Mouse (Mus musculus): ENCODE data around the gene Lats2. TPM values are rescaled to one million over a fixed set of nuclear protein-coding genes. Genes with fewer than 3 reads are reported as not detected.

The Lats2 gene
- polyA plus RNA-seq, 1 experiment = 14.0 TPM

DNA sequence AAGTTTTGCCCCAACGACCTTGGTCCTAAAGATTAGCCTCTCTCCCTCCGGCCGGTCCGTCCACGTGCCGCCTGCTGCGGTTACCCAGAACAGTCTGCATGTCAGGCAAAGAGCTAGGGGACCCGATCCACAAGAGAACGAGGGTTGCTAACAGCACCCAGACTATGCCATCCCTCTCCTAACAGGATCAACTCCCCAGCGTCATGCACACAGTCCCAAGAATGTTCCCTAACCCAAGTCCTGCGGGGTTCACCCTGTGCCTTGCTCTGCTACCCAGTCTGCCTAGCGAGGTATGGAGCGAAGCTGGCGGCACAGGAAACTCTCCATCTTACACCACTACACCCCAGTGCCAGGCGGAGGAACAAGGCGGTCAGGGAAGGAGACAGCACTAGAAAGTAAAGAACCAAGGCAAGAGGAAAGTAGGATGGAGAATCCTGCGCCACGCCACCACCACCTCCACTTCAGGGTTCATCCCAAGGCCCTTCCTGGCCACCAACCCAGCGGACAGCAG is 93.8 kb downstream of the Lats2 start:
- DNase-seq (ENCODE audit: low read depth) = no peak
- no peak for TF ChIP-seq POLR2A (IDR thresholded peaks at IDR 0.05; ENCODE audit: borderline replicate concordance, extremely low read depth, insufficient read depth, insufficient read length, poor library complexity, severe bottlenecking)
- no peak for TF ChIP-seq CTCF (IDR thresholded peaks at IDR 0.05; ENCODE audit: borderline replicate concordance, extremely low read depth, insufficient read depth, insufficient read length)

DNA sequence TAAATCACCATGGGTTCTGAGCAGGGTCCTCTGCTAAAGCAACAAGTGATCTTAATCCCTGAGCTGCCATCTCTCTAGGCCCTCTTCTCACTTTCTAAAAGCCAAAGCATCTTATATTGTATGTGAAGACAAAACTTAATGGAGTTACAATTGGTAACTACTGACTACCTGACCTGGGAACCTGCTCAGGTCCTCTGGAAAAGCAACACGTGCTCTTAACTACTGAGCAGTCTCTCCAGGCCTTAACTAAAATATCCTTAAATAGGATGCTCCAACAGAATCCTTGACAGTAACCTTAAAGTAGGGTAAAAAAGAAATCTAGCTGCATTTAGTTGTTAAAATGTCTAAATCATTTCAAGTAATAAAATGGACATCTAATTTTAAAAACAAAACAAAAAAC is 94.6 kb downstream of the Lats2 start:
- no peak for TF ChIP-seq POLR2A (IDR thresholded peaks at IDR 0.05; ENCODE audit: borderline replicate concordance, extremely low read depth, insufficient read depth, insufficient read length, poor library complexity, severe bottlenecking)
- no peak for TF ChIP-seq CTCF (IDR thresholded peaks at IDR 0.05; ENCODE audit: borderline replicate concordance, extremely low read depth, insufficient read depth, insufficient read length)
- DNase-seq (ENCODE audit: low read depth) = no peak

DNA sequence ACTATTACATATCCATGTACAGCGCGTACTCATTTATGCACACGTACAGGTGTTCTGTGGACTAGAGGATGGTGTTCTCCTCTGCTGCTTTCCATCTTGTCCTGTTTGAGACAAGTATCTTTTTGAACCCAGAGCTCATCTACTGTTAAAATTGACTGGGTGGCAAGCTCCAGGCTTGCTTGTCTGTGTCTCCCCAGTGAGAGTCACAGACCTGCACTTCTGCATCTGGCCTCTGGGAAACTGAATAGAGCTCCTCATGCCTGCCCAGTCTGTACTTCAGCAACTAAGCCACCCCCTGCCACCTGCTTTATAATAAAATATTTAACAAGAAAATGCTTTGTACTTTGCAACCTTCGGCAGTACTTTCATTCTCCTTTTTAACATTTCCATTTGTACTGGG is 99.9 kb downstream of the Lats2 start:
- DNase-seq (ENCODE audit: low read depth) = no peak
- TF ChIP-seq POLR2A (IDR thresholded peaks at IDR 0.05; ENCODE audit: borderline replicate concordance, extremely low read depth, insufficient read depth, insufficient read length, poor library complexity, severe bottlenecking) = no peak
- TF ChIP-seq CTCF (IDR thresholded peaks at IDR 0.05; ENCODE audit: borderline replicate concordance, extremely low read depth, insufficient read depth, insufficient read length) = 0 out of 2 replicates have a peak, but pooled peaks have one; percentile 3

DNA sequence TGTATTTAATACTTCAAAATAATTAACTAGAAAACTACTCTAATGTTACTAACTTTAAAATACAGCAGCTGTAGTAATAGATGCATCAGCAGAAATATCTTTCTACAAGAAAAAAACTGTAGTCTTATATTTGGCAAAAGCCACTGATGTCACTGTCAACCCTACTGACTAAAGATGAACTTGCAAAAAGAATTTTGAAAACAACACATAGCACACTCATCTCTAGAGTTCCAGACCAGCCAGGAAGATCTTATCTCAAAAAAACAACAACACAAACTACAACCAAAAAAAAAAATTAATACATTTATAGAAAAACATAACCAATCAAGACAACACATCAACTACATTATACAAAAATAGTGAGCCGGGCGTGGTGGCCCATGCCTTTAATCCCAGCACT is 100.7 kb downstream of the Lats2 start:
- TF ChIP-seq POLR2A (IDR thresholded peaks at IDR 0.05; ENCODE audit: borderline replicate concordance, extremely low read depth, insufficient read depth, insufficient read length, poor library complexity, severe bottlenecking) (no peak), CTCF (IDR thresholded peaks at IDR 0.05; ENCODE audit: borderline replicate concordance, extremely low read depth, insufficient read depth, insufficient read length) (no peak)
- no peak for DNase-seq (ENCODE audit: low read depth)

DNA sequence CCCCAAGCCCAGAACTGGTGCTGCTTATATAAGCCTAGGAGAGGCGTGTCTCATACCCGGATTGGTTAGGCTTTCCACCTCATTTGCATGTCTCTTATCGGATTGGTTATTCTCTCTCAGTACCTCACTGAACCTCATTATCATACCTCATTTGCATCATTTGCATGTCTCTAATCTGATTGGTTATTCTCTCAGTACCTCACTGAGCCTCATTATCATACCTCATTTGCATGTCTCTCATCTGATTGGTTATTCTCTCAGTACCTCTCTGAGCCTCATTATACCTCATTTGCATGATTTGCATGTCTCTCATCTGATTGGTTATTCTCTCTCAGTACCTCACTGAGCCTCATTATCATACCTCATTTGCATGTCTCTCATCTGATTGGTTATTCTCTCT is 101.7 kb downstream of the Lats2 start:
- peak; percentile 26 for DNase-seq (ENCODE audit: low read depth)

DNA sequence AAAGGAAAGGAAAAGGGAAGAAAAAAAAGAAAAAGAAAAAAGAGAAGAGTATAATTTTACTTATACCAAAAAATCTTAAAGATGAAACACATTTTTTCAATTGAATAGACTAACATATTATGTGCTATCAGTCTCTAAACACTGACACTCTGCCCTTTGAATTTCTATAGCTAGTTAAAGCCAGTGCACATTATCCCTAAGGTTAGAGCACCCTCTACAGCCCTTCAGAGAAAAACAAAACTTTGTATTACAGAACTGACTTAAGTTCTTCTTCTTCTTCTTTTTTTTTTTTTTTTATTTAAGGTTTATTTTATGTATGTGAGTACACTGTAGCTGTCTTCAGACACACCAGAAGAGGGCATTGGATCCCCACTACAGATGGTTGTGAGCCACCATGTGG is 108.7 kb downstream of the Lats2 start:
- DNase-seq (ENCODE audit: low read depth) = peak; percentile 42
- no peak for TF ChIP-seq POLR2A (IDR thresholded peaks at IDR 0.05; ENCODE audit: borderline replicate concordance, extremely low read depth, insufficient read depth, insufficient read length, poor library complexity, severe bottlenecking)
- TF ChIP-seq CTCF (IDR thresholded peaks at IDR 0.05; ENCODE audit: borderline replicate concordance, extremely low read depth, insufficient read depth, insufficient read length) = no peak

DNA sequence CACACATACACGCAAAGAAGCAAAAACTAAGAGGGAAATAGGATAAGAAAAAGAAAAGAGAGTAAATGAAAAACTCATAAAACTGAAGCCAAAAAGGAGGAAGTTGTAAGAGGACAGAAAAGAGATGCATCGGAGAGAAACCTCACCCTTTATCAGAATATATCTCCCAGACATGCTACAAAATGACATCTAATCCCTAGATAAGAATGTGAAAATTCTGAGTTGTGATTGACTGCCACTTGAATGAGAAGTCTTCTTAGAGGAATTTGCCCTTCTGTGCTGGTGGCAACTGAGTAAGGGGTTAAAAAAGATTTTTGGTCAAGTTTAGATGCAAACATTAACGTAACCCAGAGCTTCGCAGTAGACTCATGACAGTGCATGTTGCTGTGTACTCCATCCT is 112.0 kb downstream of the Lats2 start:
- DNase-seq (ENCODE audit: low read depth) = no peak
- TF ChIP-seq POLR2A (IDR thresholded peaks at IDR 0.05; ENCODE audit: borderline replicate concordance, extremely low read depth, insufficient read depth, insufficient read length, poor library complexity, severe bottlenecking) (no peak), CTCF (IDR thresholded peaks at IDR 0.05; ENCODE audit: borderline replicate concordance, extremely low read depth, insufficient read depth, insufficient read length) (no peak)

Other genes starting within 250 kb of the Lats2 start
- gene Il17d, start 233.6 kb downstream of the Lats2 start, polyA plus RNA-seq (2012; rRNA removed) = 23.4 and 32.7 TPM in 2 replicates
- gene Eef1akmt1, start 186.8 kb downstream of the Lats2 start, polyA plus RNA-seq (2012; rRNA removed) = 36.4 and 44.7 TPM in 2 replicates
- 9.9 and 10.2 TPM in 2 replicates for gene Xpo4, start 93.0 kb downstream of the Lats2 start, polyA plus RNA-seq (2012; rRNA removed)
- gene Gm49361, start 12.3 kb downstream of the Lats2 start, polyA plus RNA-seq (2012; rRNA removed) = not detected in 2 replicates
- 21.4 and 27.1 TPM in 2 replicates for gene Sap18, start 39.8 kb upstream of the Lats2 start, polyA plus RNA-seq (2012; rRNA removed)
- gene Ska3, start 67.8 kb upstream of the Lats2 start, polyA plus RNA-seq (2012; rRNA removed) = 6.2 and 7.3 TPM in 2 replicates
- gene Mrpl57, start 67.8 kb upstream of the Lats2 start, polyA plus RNA-seq (2012; rRNA removed) = 68.6 and 99.8 TPM in 2 replicates
- 24.8 and 26.4 TPM in 2 replicates for gene Zdhhc20, start 131.9 kb upstream of the Lats2 start, polyA plus RNA-seq (2012; rRNA removed)
- 27.8 and 39.9 TPM in 2 replicates for gene Micu2, start 240.9 kb upstream of the Lats2 start, polyA plus RNA-seq (2012; rRNA removed)

Measured in brain, embryonic 14.5 days (tissue).